Mouse (Mus musculus) forebrain, embryonic 11.5 days (tissue): Measurements from ENCODE around the gene Ncor2. TPM values are rescaled to one million over a fixed set of nuclear protein-coding genes. Genes with fewer than 3 reads are reported as not detected.

ENCODE experiments used
- ATAC-seq: fragments of 200-750 bp; cut with Nextera tagmentation; replicated peaks from 2 replicates; pipeline ENCODE4 v1.8.0; 2017; ENCODE audit warnings: moderate TSS enrichment; ENCODE audit not compliant: low FRiP score
- DNase-seq: peaks from one replicate; pipeline ENCODE4 v3.0.0-alpha.2; 2017; ENCODE audit warnings: low spot score
- H3K27ac ChIP-seq: fragments of 300-500 bp; sonication (generic); 2 replicates; pipeline ENCODE4 v1.5.1; 2014; ENCODE audit warnings: low read depth, low read length
- H3K27me3 ChIP-seq: fragments of 300-500 bp; sonication (generic); 2 replicates; pipeline ENCODE4 v1.6.1; 2014; ENCODE audit warnings: mild to moderate bottlenecking, low read length, mixed read lengths; ENCODE audit not compliant: control insufficient read depth, insufficient read depth
- H3K36me3 ChIP-seq: fragments of 300-500 bp; sonication (generic); 2 replicates; pipeline ENCODE4 v1.6.1; 2014; ENCODE audit warnings: mild to moderate bottlenecking, low read length, moderate library complexity, mixed read lengths; ENCODE audit not compliant: control insufficient read depth, insufficient read depth
- H3K4me1 ChIP-seq: fragments of 300-500 bp; sonication (generic); replicated peaks from 2 replicates; pipeline ENCODE4 v1.6.1; 2014; ENCODE audit warnings: low read length, mixed read lengths; ENCODE audit not compliant: control insufficient read depth, insufficient read depth
- H3K4me2 ChIP-seq: fragments of 300-500 bp; sonication (generic); 2 replicates; pipeline ENCODE4 v1.6.1; 2014; ENCODE audit warnings: low read depth, mild to moderate bottlenecking, low read length, moderate library complexity, mixed read lengths; ENCODE audit not compliant: severe bottlenecking
- H3K4me3 ChIP-seq: fragments of 300-500 bp; sonication (generic); 2 replicates; pipeline ENCODE4 v1.5.1; 2014; ENCODE audit warnings: low read depth, low read length
- H3K9ac ChIP-seq: fragments of 300-500 bp; sonication (generic); 2 replicates; pipeline ENCODE4 v1.6.1; 2014; ENCODE audit warnings: low read length
- H3K9me3 ChIP-seq: fragments of 300-500 bp; sonication (generic); 2 replicates; pipeline ENCODE4 v1.6.1; 2016; ENCODE audit warnings: low read length, mixed read lengths; ENCODE audit not compliant: control insufficient read depth
- WGBS: fragments of 180-500 bp; shearing (Covaris S2); extraction: QIAGEN DNeasy Blood & Tissue Kit; methylation state at CpG from one replicate; pipeline ENCODE4 v1.1.7; 2014; 5-methylcytosine and 5-hydroxymethylcytosine counted together
- polyA plus RNA-seq: library from polyadenylated mRNA; unstranded; fragments of >200 nt; fragmentation: Nextera tagmentation; extraction: Ambion mirVana; gene quantifications from 2 replicates; pipeline ENCODE4 v1.2.1, GENCODE M21; 2014

The Ncor2 gene
- polyA plus RNA-seq, 1 experiment from 2014 or later, result 27.3 TPM

GRCm38 (mm10) chr5:125134795-125135468 lies 44.1 kb downstream of the Ncor2 start:
- no peak overlapping the region for H3K4me3 ChIP-seq
- ATAC-seq (peak; percentile 91), DNase-seq (peak; percentile 92)
- H3K9me3 ChIP-seq, result no peaks in the 10 kb centered on the region
- H3K4me1 ChIP-seq, result peaks cover 55% of the 10 kb centered on the region
- WGBS, result 5% methylated on average over 11 of the region's 11 CpGs
- peak overlapping the region; percentile 50 for H3K9ac ChIP-seq
- H3K36me3 ChIP-seq, result no peaks in the 10 kb centered on the region
- H3K27me3 ChIP-seq, result no peaks in the 10 kb centered on the region
- H3K4me2 ChIP-seq, result peak overlapping the region; percentile 36
- H3K27ac ChIP-seq, result peak overlapping the region; percentile 95

- Histone ChIP-seq H3K4me2 (peak overlapping the region; percentile 24; the same call in 1 of the 2 replicates), H3K4me1 (peaks cover 53% of the 10 kb centered on the region), H3K9ac (peak overlapping the region; percentile 39; the same call in 1 of the 2 replicates), H3K9me3 (no peaks in the 10 kb centered on the region), H3K27ac (peak overlapping the region; percentile 95), H3K27me3 (no peaks in the 10 kb centered on the region), H3K4me3 (no peak overlapping the region), H3K36me3 (no peaks in the 10 kb centered on the region)
- DNase-seq, result peak; percentile 70
- ATAC-seq, result peak; percentile 45
- WGBS, result 26% methylated on average over 7 of the region's 7 CpGs
Observed at GRCm38 (mm10) chr5:125134391-125134790, 44.6 kb downstream of the Ncor2 start.

GRCm38 (mm10) chr5:125133651-125134050 lies 45.4 kb downstream of the Ncor2 start:
- no peaks in the 10 kb centered on the region for H3K9me3 ChIP-seq
- H3K27me3 ChIP-seq, result no peaks in the 10 kb centered on the region
- 42% methylated on average over 4 of the region's 4 CpGs for WGBS
- ATAC-seq, result no peak
- no peaks in the 10 kb centered on the region for H3K36me3 ChIP-seq
- peaks cover 55% of the 10 kb centered on the region for H3K4me1 ChIP-seq
- peak overlapping the region; percentile 95; the same call in 1 of the 2 replicates for H3K27ac ChIP-seq
- DNase-seq, result no peak
- no peak overlapping the region for H3K4me3 ChIP-seq
- H3K4me2 ChIP-seq, result no peak overlapping the region
- H3K9ac ChIP-seq, result no peak overlapping the region

GRCm38 (mm10) chr5:125132566-125133260 lies 46.3 kb downstream of the Ncor2 start:
- H3K9me3 ChIP-seq, result no peaks in the 10 kb centered on the region
- H3K27me3 ChIP-seq, result no peaks in the 10 kb centered on the region
- 90% methylated on average over 13 of the region's 13 CpGs for whole genome bisulfite sequencing
- no peaks in the 10 kb centered on the region for H3K36me3 ChIP-seq
- no peak overlapping the region for H3K9ac ChIP-seq
- ATAC-seq (no peak), DNase-seq (no peak)
- no peak overlapping the region for H3K4me2 ChIP-seq
- no peak overlapping the region for H3K4me3 ChIP-seq
- H3K4me1 ChIP-seq, result peaks cover 54% of the 10 kb centered on the region
- no peak overlapping the region for H3K27ac ChIP-seq

GRCm38 (mm10) chr5:125132069-125132468 lies 47.0 kb downstream of the Ncor2 start:
- no peak overlapping the region for H3K4me2 ChIP-seq
- H3K9me3 ChIP-seq, result no peaks in the 10 kb centered on the region
- WGBS, result 89% methylated on average over 2 of the region's 2 CpGs
- peaks cover 50% of the 10 kb centered on the region for H3K4me1 ChIP-seq
- no peaks in the 10 kb centered on the region for H3K36me3 ChIP-seq
- H3K9ac ChIP-seq, result no peak overlapping the region
- H3K27ac ChIP-seq, result 0 out of 2 replicates have a peak overlapping the region, but pooled peaks have one; percentile 18
- ATAC-seq (no peak), DNase-seq (no peak)
- H3K4me3 ChIP-seq, result no peak overlapping the region
- no peaks in the 10 kb centered on the region for H3K27me3 ChIP-seq

GRCm38 (mm10) chr5:125130406-125130805 lies 48.6 kb downstream of the Ncor2 start:
- 89% methylated on average over 3 of the region's 3 CpGs for WGBS
- H3K4me2 ChIP-seq, result no peak overlapping the region
- H3K27me3 ChIP-seq, result no peaks in the 10 kb centered on the region
- no peaks in the 10 kb centered on the region for H3K9me3 ChIP-seq
- H3K4me3 ChIP-seq, result no peak overlapping the region
- peak overlapping the region; percentile 47; the same call in 1 of the 2 replicates for H3K27ac ChIP-seq
- H3K4me1 ChIP-seq, result peaks cover 42% of the 10 kb centered on the region
- H3K36me3 ChIP-seq, result no peaks in the 10 kb centered on the region
- no peak for DNase-seq
- no peak for ATAC-seq
- no peak overlapping the region for H3K9ac ChIP-seq

- Histone ChIP-seq H3K4me3 (no peak overlapping the region), H3K9me3 (no peaks in the 10 kb centered on the region), H3K27ac (peak overlapping the region; percentile 2; the same call in 1 of the 2 replicates), H3K9ac (no peak overlapping the region), H3K27me3 (no peaks in the 10 kb centered on the region), H3K36me3 (no peaks in the 10 kb centered on the region), H3K4me1 (peaks cover 28% of the 10 kb centered on the region), H3K4me2 (no peak overlapping the region)
- ATAC-seq (no peak), DNase-seq (no peak)
- WGBS, result 87% methylated on average over 14 of the region's 14 CpGs
Observed at GRCm38 (mm10) chr5:125128939-125129385, 50.1 kb downstream of the Ncor2 start.

- Histone ChIP-seq H3K4me2 (no peak overlapping the region), H3K4me3 (no peak overlapping the region), H3K27ac (no peak overlapping the region), H3K36me3 (no peaks in the 10 kb centered on the region), H3K27me3 (no peaks in the 10 kb centered on the region), H3K9me3 (no peaks in the 10 kb centered on the region), H3K4me1 (peaks cover 30% of the 10 kb centered on the region; the same call in 1 of the 2 replicates), H3K9ac (no peak overlapping the region)
- no peak for ATAC-seq
- no peak for DNase-seq
- 90% methylated on average over 1 of the region's 1 CpGs for WGBS
Observed at GRCm38 (mm10) chr5:125127920-125128319, 51.1 kb downstream of the Ncor2 start.
